Mouse (Mus musculus): Measurements from ENCODE around the gene Lhfp. TPM values are rescaled to one million over a fixed set of nuclear protein-coding genes. Genes with fewer than 3 reads are reported as not detected.
A peak's percentile ranks its signal among the peaks of the same experiment; 100 is the strongest.

Gene Lhfp
- polyA plus RNA-seq, 1 experiment from 2014 or later: 50.8 TPM

DNA sequence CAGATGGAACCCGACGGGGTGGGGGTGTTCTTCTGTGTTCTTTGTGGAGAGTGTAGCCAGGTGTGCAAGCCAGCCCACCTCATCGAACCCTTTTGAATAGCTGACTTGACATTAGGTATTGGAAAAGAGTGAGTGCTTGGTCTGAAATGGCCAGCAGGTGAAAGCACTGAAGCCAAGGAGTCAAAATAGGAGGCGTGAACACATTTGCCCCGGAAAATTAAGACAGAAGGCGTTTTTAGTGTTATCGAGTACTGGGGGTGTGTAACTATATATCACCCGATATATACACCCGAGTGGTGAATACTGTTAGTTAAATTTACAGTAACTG is 876 bp downstream of the Lhfp start:
- Histone ChIP-seq H3K27ac (no peak overlapping the region), H3K9me3 (no peaks in the 10 kb centered on the region), H3K4me3 (peak overlapping the region; percentile 71), H3K9ac (peak overlapping the region; percentile 67), H3K36me3 (no peaks in the 10 kb centered on the region; the same call in 1 of the 2 replicates), H3K27me3 (0 out of 2 replicates have a peak, but pooled peaks cover 4% of the 10 kb centered on the region), H3K4me2 (replicated peaks) (peak overlapping the region; percentile 85), H3K4me1 (peaks cover 25% of the 10 kb centered on the region; the same call in 1 of the 2 replicates)
- ATAC-seq (ENCODE audit: insufficient number of reproducible peaks, insufficient read depth, low FRiP score, low TSS enrichment): no peak
- WGBS: 26% methylated on average over 9 of the region's 9 CpGs

DNA sequence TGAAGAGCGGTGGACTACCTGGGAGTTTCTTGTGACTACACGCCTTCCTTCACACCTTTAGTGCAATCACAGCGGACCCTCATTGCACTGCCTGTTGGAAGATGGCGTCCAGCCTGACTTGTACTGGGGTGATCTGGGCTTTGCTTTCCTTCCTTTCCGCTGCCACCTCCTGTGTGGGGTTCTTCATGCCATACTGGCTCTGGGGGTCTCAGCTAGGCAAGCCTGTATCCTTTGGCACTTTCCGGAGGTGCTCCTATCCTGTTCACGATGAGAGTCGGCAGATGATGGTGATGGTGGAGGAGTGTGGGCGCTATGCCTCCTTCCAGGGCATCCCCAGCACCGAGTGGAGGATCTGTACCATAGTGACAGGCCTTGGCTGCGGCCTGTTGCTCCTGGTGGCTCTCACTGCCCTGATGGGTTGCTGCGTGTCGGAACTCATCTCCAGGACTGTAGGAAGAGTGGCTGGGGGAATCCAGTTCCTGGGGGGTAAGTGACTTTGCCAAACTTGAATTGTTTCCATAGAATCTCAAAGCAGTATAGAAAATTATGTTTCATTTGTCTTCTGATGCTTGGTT is 2.0 kb downstream of the Lhfp start:
- Histone ChIP-seq H3K27me3 (0 out of 2 replicates have a peak, but pooled peaks cover 4% of the 10 kb centered on the region), H3K27ac (no peak overlapping the region), H3K4me2 (replicated peaks) (peak overlapping the region; percentile 85), H3K4me1 (peaks cover 25% of the 10 kb centered on the region; the same call in 1 of the 2 replicates), H3K9ac (no peak overlapping the region), H3K4me3 (no peak overlapping the region), H3K36me3 (no peaks in the 10 kb centered on the region; the same call in 1 of the 2 replicates), H3K9me3 (no peaks in the 10 kb centered on the region)
- ATAC-seq (ENCODE audit: insufficient number of reproducible peaks, insufficient read depth, low FRiP score, low TSS enrichment): no peak
- WGBS: 91% methylated on average over 13 of the region's 13 CpGs

- 0 out of 2 replicates have a peak overlapping the region, but pooled peaks have one; percentile 81 for H3K27ac ChIP-seq
- H3K9me3 ChIP-seq: no peaks in the 10 kb centered on the region
- no peak for ATAC-seq (ENCODE audit: insufficient number of reproducible peaks, insufficient read depth, low FRiP score, low TSS enrichment)
- WGBS: 31% methylated on average over 7 of the region's 7 CpGs
- no peak overlapping the region for H3K9ac ChIP-seq
- H3K36me3 ChIP-seq: no peaks in the 10 kb centered on the region; the same call in 1 of the 2 replicates
- H3K4me3 ChIP-seq: no peak overlapping the region
- H3K4me2 ChIP-seq (replicated peaks): peak overlapping the region; percentile 85
- H3K4me1 ChIP-seq: peaks cover 25% of the 10 kb centered on the region; the same call in 1 of the 2 replicates
- 0 out of 2 replicates have a peak, but pooled peaks cover 4% of the 10 kb centered on the region for H3K27me3 ChIP-seq
These were observed 2.9 kb downstream of the Lhfp start for GRCm38 (mm10) chr3:53044238-53044637.

DNA sequence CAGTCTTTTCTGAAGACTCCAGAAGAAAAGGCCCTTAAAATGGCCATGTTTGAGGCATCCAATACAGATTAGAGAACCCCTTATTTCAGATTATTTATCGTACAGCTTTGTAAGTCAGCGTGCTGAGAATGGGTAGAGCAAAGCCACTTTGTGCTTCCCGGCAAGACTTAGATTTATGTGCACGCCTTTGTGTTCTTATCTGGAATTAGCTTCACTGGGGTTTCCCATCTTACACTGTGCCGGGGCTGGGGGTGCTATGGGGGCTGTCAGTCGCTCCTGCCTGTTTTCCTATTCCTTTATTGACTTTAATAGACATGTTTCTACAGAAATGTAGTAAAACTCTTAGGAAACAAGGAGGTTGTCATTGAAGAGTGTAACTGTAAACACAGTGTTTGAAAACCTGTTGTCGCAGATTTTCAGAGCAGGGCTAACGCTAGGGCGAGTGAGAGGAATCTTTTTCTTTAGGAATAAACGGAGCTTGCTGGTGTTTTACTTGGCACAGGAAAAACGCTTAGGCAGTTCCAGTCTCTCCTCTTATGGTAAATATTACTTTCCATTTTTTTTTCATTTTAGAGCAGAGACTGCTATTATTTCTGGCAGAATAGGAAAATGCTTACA is 3.5 kb downstream of the Lhfp start:
- H3K4me2 ChIP-seq (replicated peaks): peak overlapping the region; percentile 85
- H3K9ac ChIP-seq: no peak overlapping the region
- 57% methylated on average over 11 of the region's 11 CpGs for WGBS
- 0 out of 2 replicates have a peak overlapping the region, but pooled peaks have one; percentile 1 for H3K4me3 ChIP-seq
- H3K27ac ChIP-seq: peak overlapping the region; percentile 81
- peaks cover 25% of the 10 kb centered on the region; the same call in 1 of the 2 replicates for H3K4me1 ChIP-seq
- ATAC-seq (ENCODE audit: insufficient number of reproducible peaks, insufficient read depth, low FRiP score, low TSS enrichment): no peak
- H3K36me3 ChIP-seq: no peaks in the 10 kb centered on the region; the same call in 1 of the 2 replicates
- no peaks in the 10 kb centered on the region for H3K9me3 ChIP-seq
- 0 out of 2 replicates have a peak, but pooled peaks cover 4% of the 10 kb centered on the region for H3K27me3 ChIP-seq

DNA sequence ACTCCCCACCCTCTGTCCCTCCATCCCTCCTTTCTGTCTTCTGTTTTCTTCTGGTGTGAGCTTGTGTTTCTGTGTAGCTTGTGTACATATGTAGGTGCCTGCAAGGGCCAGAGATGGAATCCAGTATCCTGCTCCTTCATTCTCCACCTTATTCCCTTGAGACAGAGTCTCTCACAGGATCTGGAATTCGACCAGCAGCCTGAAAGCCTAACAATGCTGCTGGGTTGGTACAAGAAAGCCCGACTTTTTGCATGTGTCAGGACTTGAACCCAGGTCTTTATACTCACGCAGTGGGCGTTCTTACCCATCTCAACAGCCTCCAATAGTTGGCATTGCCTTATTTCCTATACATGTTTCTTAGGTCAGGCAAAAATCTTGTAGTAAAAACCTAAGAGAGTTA is 4.4 kb downstream of the Lhfp start:
- ATAC-seq (ENCODE audit: insufficient number of reproducible peaks, insufficient read depth, low FRiP score, low TSS enrichment): no peak
- H3K4me3 ChIP-seq: no peak overlapping the region
- H3K36me3 ChIP-seq: no peaks in the 10 kb centered on the region; the same call in 1 of the 2 replicates
- peaks cover 23% of the 10 kb centered on the region; the same call in 1 of the 2 replicates for H3K4me1 ChIP-seq
- no peak overlapping the region for H3K4me2 ChIP-seq (replicated peaks)
- H3K9me3 ChIP-seq: no peaks in the 10 kb centered on the region
- no peak overlapping the region for H3K9ac ChIP-seq
- 0 out of 2 replicates have a peak, but pooled peaks cover 4% of the 10 kb centered on the region for H3K27me3 ChIP-seq
- no peak overlapping the region for H3K27ac ChIP-seq
- WGBS: 85% methylated on average over 4 of the region's 4 CpGs

DNA sequence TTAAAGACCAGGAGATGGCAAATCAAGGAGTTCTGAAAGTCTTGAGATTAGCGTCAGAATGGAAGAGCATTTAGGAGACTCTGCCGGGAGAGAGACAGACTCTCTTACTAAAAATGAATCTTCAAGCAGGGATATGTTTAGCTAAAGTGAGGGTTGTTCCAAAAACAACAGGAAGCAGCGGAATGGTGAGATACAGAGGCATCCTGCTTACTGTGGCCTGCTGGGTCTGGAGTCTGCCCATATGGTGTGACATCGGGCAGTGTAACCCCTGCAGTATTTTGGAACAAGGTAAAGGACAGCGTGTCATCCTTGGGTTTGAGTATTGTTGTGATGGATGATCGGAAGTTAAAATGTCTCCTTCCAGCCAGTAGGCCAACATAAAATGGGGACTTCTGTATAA is 5.0 kb downstream of the Lhfp start:
- H3K9ac ChIP-seq: no peak overlapping the region
- 83% methylated on average over 6 of the region's 6 CpGs for WGBS
- H3K27ac ChIP-seq: no peak overlapping the region
- H3K4me3 ChIP-seq: no peak overlapping the region
- ATAC-seq (ENCODE audit: insufficient number of reproducible peaks, insufficient read depth, low FRiP score, low TSS enrichment): no peak
- no peak overlapping the region for H3K4me2 ChIP-seq (replicated peaks)
- H3K9me3 ChIP-seq: no peaks in the 10 kb centered on the region
- no peaks in the 10 kb centered on the region; the same call in 1 of the 2 replicates for H3K36me3 ChIP-seq
- H3K27me3 ChIP-seq: 0 out of 2 replicates have a peak, but pooled peaks cover 4% of the 10 kb centered on the region
- peaks cover 19% of the 10 kb centered on the region; the same call in 1 of the 2 replicates for H3K4me1 ChIP-seq

- no peaks in the 10 kb centered on the region for H3K27me3 ChIP-seq
- H3K9me3 ChIP-seq: no peaks in the 10 kb centered on the region
- H3K36me3 ChIP-seq: no peaks in the 10 kb centered on the region
- no peak for ATAC-seq (ENCODE audit: insufficient number of reproducible peaks, insufficient read depth, low FRiP score, low TSS enrichment)
- no peak overlapping the region for H3K9ac ChIP-seq
- no peak overlapping the region for H3K4me3 ChIP-seq
- H3K4me2 ChIP-seq (replicated peaks): no peak overlapping the region
- H3K4me1 ChIP-seq: peaks cover 7% of the 10 kb centered on the region; the same call in 1 of the 2 replicates
- 41% methylated on average over 8 of the region's 8 CpGs for WGBS
- no peak overlapping the region for H3K27ac ChIP-seq
These were observed 11.1 kb downstream of the Lhfp start for GRCm38 (mm10) chr3:53052385-53052784.

GRCm38 (mm10) chr3:53056430-53056829 is 15.1 kb downstream of the Lhfp start:
- Histone ChIP-seq H3K36me3 (no peaks in the 10 kb centered on the region), H3K9ac (no peak overlapping the region), H3K9me3 (no peaks in the 10 kb centered on the region), H3K4me1 (peaks cover 33% of the 10 kb centered on the region; the same call in 1 of the 2 replicates), H3K27ac (no peak overlapping the region), H3K27me3 (no peaks in the 10 kb centered on the region), H3K4me3 (no peak overlapping the region), H3K4me2 (replicated peaks) (no peak overlapping the region)
- WGBS: 78% methylated on average over 10 of the region's 10 CpGs
- ATAC-seq (ENCODE audit: insufficient number of reproducible peaks, insufficient read depth, low FRiP score, low TSS enrichment): no peak

DNA sequence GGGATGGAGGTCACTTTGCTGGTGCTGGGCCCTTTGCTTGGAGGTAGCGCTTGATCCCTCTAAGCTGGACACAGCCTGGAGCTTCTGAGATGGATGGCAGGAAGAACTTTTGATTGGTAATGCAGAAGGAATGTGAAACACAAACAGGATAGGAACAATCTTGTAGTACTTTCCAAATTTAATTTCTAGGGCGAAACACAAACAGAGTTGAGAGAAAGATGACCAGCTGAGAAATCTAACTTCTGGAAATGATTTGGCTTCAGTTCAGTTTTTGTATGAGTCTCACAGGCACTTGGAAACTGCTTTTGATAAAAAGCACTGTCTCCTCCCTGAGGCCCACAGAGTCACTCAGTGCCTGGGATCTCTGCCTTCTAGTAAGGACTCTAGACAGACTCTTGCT is 18.6 kb downstream of the Lhfp start:
- Histone ChIP-seq H3K4me3 (no peak overlapping the region), H3K9me3 (no peaks in the 10 kb centered on the region), H3K4me2 (replicated peaks) (no peak overlapping the region), H3K9ac (no peak overlapping the region), H3K36me3 (no peaks in the 10 kb centered on the region), H3K4me1 (peaks cover 38% of the 10 kb centered on the region), H3K27me3 (no peaks in the 10 kb centered on the region), H3K27ac (peak overlapping the region; percentile 72)
- ATAC-seq (ENCODE audit: insufficient number of reproducible peaks, insufficient read depth, low FRiP score, low TSS enrichment): no peak
- 30% methylated on average over 2 of the region's 2 CpGs for WGBS

DNA sequence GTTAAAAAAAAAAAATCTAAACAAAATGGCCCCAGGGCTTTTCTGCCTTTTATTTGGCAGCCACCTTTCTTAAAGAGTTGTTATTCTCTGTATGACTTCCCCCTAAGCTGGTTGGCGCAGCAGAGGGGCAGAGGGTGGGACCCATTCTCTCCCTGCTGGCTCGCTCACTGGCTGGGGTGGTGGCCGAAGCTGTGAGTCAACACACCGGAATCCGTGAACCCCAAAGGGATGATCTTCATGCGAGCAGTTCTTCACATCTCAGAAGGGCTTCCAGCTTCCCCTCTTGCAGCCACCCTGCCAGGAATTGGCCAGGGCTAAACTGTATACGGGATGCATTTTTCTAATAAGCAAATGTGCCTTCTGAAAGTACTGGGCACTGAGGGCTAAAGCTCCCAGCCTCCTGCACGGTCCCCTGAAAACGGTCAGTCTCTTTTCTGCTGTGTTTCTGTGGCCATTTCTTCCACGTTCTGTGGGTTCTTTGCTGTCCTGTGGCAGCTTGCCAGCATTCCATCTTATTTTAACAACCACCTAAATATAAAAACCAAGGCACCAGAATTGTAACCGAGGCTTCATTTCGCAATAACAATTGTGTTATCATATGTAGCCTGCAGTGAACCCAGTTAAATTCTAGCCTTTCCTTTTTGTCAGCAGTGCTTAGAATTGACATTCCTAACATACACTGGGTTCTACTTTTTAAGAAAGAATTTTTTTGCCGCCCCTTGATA is 22.3 kb downstream of the Lhfp start:
- Histone ChIP-seq H3K4me2 (replicated peaks) (no peak overlapping the region), H3K4me1 (peaks cover 31% of the 10 kb centered on the region), H3K9ac (no peak overlapping the region), H3K27ac (no peak overlapping the region), H3K9me3 (no peaks in the 10 kb centered on the region), H3K4me3 (no peak overlapping the region), H3K27me3 (no peaks in the 10 kb centered on the region), H3K36me3 (no peaks in the 10 kb centered on the region)
- 51% methylated on average over 13 of the region's 13 CpGs for WGBS
- no peak for ATAC-seq (ENCODE audit: insufficient number of reproducible peaks, insufficient read depth, low FRiP score, low TSS enrichment)

DNA sequence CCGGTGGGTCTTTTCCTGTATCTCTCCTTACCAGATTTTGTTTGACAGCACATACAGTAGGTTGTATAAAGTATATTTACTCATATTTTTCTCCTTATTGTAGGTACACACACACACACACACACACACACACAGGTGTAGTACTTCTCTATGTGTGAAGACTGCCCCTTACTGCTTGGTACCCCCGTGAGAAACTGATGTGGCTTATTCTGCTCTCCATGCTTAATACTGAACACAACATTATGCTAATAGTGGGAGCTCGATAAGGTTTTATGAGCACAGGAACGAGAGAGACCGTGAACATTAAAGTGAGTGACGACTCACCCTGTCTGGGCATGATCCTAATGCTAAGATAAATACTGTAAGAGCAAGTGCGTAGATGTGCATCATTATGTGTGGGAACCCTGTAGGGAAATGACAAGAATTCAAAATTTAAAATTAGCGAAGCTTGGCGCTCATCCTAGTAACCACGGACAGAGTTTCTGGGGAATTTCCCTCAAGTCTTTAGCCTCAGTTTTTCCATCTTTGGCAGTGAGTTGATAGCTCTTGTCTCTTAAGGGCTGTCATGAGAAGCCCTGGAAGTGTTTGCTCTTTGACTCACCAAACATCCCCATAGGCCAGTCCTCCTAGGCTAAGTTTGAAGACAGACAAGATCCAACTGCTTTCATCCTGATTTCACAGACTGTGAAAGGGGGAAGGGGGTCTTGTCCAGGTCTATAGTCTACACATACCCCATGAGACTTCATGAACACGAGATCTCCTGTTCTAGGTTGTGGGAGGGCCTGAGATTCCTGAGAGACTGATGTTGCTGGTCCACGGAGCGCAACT is 24.2 kb downstream of the Lhfp start:
- no peaks in the 10 kb centered on the region for H3K9me3 ChIP-seq
- peak overlapping the region; percentile 41; the same call in 1 of the 2 replicates for H3K27ac ChIP-seq
- peaks cover 12% of the 10 kb centered on the region for H3K4me1 ChIP-seq
- H3K27me3 ChIP-seq: no peaks in the 10 kb centered on the region
- no peak for ATAC-seq (ENCODE audit: insufficient number of reproducible peaks, insufficient read depth, low FRiP score, low TSS enrichment)
- H3K36me3 ChIP-seq: no peaks in the 10 kb centered on the region
- no peak overlapping the region for H3K4me3 ChIP-seq
- WGBS: 69% methylated on average over 13 of the region's 13 CpGs
- no peak overlapping the region for H3K4me2 ChIP-seq (replicated peaks)
- H3K9ac ChIP-seq: no peak overlapping the region

Data from embryonic facial prominence, embryonic 12.5 days (tissue).